Mouse (Mus musculus) hindbrain, embryonic 13.5 days (tissue): Measurements from ENCODE around the gene Pithd1. TPM values are rescaled to one million over a fixed set of nuclear protein-coding genes. Genes with fewer than 3 reads are reported as not detected.

Source experiments
- ATAC-seq: fragments of 200-750 bp; cut with Nextera tagmentation; 2 replicates; pipeline ENCODE4 v1.8.0; 2017; ENCODE audit warnings: moderate TSS enrichment; ENCODE audit not compliant: low FRiP score
- H3K27ac ChIP-seq: fragments of 300-500 bp; sonication (generic); 2 replicates; pipeline ENCODE4 v1.5.1; 2015; ENCODE audit warnings: inconsistent platforms, mild to moderate bottlenecking, moderate library complexity
- H3K27me3 ChIP-seq: fragments of 300-500 bp; sonication (generic); 2 replicates; pipeline ENCODE4 v1.6.1; 2015; ENCODE audit warnings: mild to moderate bottlenecking, inconsistent platforms
- H3K36me3 ChIP-seq: fragments of 300-500 bp; sonication (generic); 2 replicates; pipeline ENCODE4 v1.6.1; 2015; ENCODE audit warnings: mild to moderate bottlenecking, inconsistent platforms
- H3K4me1 ChIP-seq: fragments of 300-500 bp; sonication (generic); replicated peaks from 2 replicates; pipeline ENCODE4 v1.6.1; 2015; ENCODE audit warnings: inconsistent platforms
- H3K4me2 ChIP-seq: fragments of 300-500 bp; sonication (generic); 2 replicates; pipeline ENCODE4 v1.6.1; 2015; ENCODE audit warnings: inconsistent platforms, mild to moderate bottlenecking, moderate library complexity
- H3K4me3 ChIP-seq: fragments of 300-500 bp; sonication (generic); 2 replicates; pipeline ENCODE4 v1.5.1; 2015; ENCODE audit warnings: mild to moderate bottlenecking, inconsistent platforms
- H3K9ac ChIP-seq: fragments of 300-500 bp; sonication (generic); 2 replicates; pipeline ENCODE4 v1.6.1; 2015; ENCODE audit warnings: mild to moderate bottlenecking, inconsistent platforms
- H3K9me3 ChIP-seq: fragments of 300-500 bp; sonication (generic); 2 replicates; pipeline ENCODE4 v1.6.1; 2016; ENCODE audit warnings: inconsistent platforms
- WGBS: fragments of 180-500 bp; shearing (Covaris S2); methylation state at CpG from one replicate; pipeline ENCODE4 v1.1.7; 2015; 5-methylcytosine and 5-hydroxymethylcytosine counted together
- polyA plus RNA-seq: library from polyadenylated mRNA; unstranded; fragments of >200 nt; fragmentation: Nextera tagmentation; extraction: Ambion mirVana; gene quantifications from 2 replicates; pipeline ENCODE4 v1.2.1, GENCODE M21; 2015

Pithd1 gene
- polyA plus RNA-seq, 1 experiment from 2014 or later: 58.3 TPM

GRCm38 (mm10) chr4:135934708-135935500 lies 52.2 kb downstream of the Pithd1 start:
- H3K36me3 ChIP-seq: peaks cover 86% of the 10 kb centered on the region
- no peak for ATAC-seq
- no peaks in the 10 kb centered on the region for H3K4me1 ChIP-seq
- H3K4me2 ChIP-seq: no peak overlapping the region
- H3K27me3 ChIP-seq: no peaks in the 10 kb centered on the region
- no peaks in the 10 kb centered on the region for H3K9me3 ChIP-seq
- no peak overlapping the region; the same call in 1 of the 2 replicates for H3K9ac ChIP-seq
- no peak overlapping the region for H3K27ac ChIP-seq
- WGBS: 47% methylated on average over 12 of the region's 12 CpGs
- H3K4me3 ChIP-seq: no peak overlapping the region

- Histone ChIP-seq H3K9ac (no peak overlapping the region), H3K4me3 (no peak overlapping the region), H3K27me3 (no peaks in the 10 kb centered on the region), H3K4me2 (no peak overlapping the region), H3K9me3 (no peaks in the 10 kb centered on the region), H3K27ac (no peak overlapping the region), H3K36me3 (peaks cover 59% of the 10 kb centered on the region), H3K4me1 (no peaks in the 10 kb centered on the region)
- 74% methylated on average over 5 of the region's 5 CpGs for WGBS
- no peak for ATAC-seq
These were observed 55.2 kb downstream of the Pithd1 start for GRCm38 (mm10) chr4:135931832-135932231.

- no peaks in the 10 kb centered on the region for H3K9me3 ChIP-seq
- no peak for ATAC-seq
- 95% methylated on average over 8 of the region's 8 CpGs for WGBS
- no peaks in the 10 kb centered on the region for H3K4me1 ChIP-seq
- H3K27me3 ChIP-seq: no peaks in the 10 kb centered on the region
- H3K27ac ChIP-seq: no peak overlapping the region
- H3K4me2 ChIP-seq: no peak overlapping the region
- H3K36me3 ChIP-seq: peaks cover 61% of the 10 kb centered on the region
- H3K9ac ChIP-seq: no peak overlapping the region
- H3K4me3 ChIP-seq: no peak overlapping the region
These were observed 56.8 kb downstream of the Pithd1 start for GRCm38 (mm10) chr4:135930239-135930638.

GRCm38 (mm10) chr4:135929828-135930227 lies 57.2 kb downstream of the Pithd1 start:
- H3K4me2 ChIP-seq: no peak overlapping the region
- H3K27ac ChIP-seq: no peak overlapping the region
- no peak for ATAC-seq
- no peaks in the 10 kb centered on the region for H3K9me3 ChIP-seq
- WGBS: 93% methylated on average over 9 of the region's 9 CpGs
- H3K4me1 ChIP-seq: no peaks in the 10 kb centered on the region
- H3K9ac ChIP-seq: no peak overlapping the region
- H3K36me3 ChIP-seq: peaks cover 58% of the 10 kb centered on the region
- no peak overlapping the region for H3K4me3 ChIP-seq
- H3K27me3 ChIP-seq: no peaks in the 10 kb centered on the region

- 86% methylated on average over 5 of the region's 5 CpGs for WGBS
- no peak overlapping the region for H3K4me3 ChIP-seq
- peaks cover 58% of the 10 kb centered on the region for H3K36me3 ChIP-seq
These were observed 57.7 kb downstream of the Pithd1 start for GRCm38 (mm10) chr4:135929405-135929804.

GRCm38 (mm10) chr4:135928376-135928775 lies 58.7 kb downstream of the Pithd1 start:
- H3K36me3 ChIP-seq: peaks cover 56% of the 10 kb centered on the region
- H3K9me3 ChIP-seq: no peaks in the 10 kb centered on the region
- 82% methylated on average over 9 of the region's 9 CpGs for WGBS
- H3K27me3 ChIP-seq: no peaks in the 10 kb centered on the region
- H3K4me3 ChIP-seq: no peak overlapping the region
- H3K9ac ChIP-seq: no peak overlapping the region
- ATAC-seq: no peak
- no peak overlapping the region for H3K4me2 ChIP-seq
- H3K4me1 ChIP-seq: no peaks in the 10 kb centered on the region
- H3K27ac ChIP-seq: no peak overlapping the region

More at GRCm38 (mm10) chr4:135929405-135929804, 57.7 kb downstream of the Pithd1 start:
- H3K4me2 ChIP-seq: no peak overlapping the region
- no peak for ATAC-seq
- H3K9me3 ChIP-seq: no peaks in the 10 kb centered on the region
- no peak overlapping the region for H3K9ac ChIP-seq
- H3K27me3 ChIP-seq: no peaks in the 10 kb centered on the region
- no peaks in the 10 kb centered on the region for H3K4me1 ChIP-seq
- no peak overlapping the region for H3K27ac ChIP-seq

- peaks cover 48% of the 10 kb centered on the region for H3K36me3 ChIP-seq
- no peaks in the 10 kb centered on the region for H3K27me3 ChIP-seq
- no peak for ATAC-seq
- H3K9ac ChIP-seq: no peak overlapping the region
- 93% methylated on average over 3 of the region's 3 CpGs for WGBS
- H3K9me3 ChIP-seq: no peaks in the 10 kb centered on the region
- no peak overlapping the region for H3K27ac ChIP-seq
- no peak overlapping the region for H3K4me2 ChIP-seq
- peaks cover 14% of the 10 kb centered on the region for H3K4me1 ChIP-seq
- no peak overlapping the region for H3K4me3 ChIP-seq
These were observed 60.2 kb downstream of the Pithd1 start for GRCm38 (mm10) chr4:135926861-135927260.

- 90% methylated on average over 10 of the region's 10 CpGs for WGBS
- peaks cover 44% of the 10 kb centered on the region for H3K36me3 ChIP-seq
- H3K9ac ChIP-seq: no peak overlapping the region
- no peak overlapping the region for H3K27ac ChIP-seq
- ATAC-seq: no peak
- peaks cover 20% of the 10 kb centered on the region for H3K4me1 ChIP-seq
- H3K9me3 ChIP-seq: no peaks in the 10 kb centered on the region
- no peaks in the 10 kb centered on the region for H3K27me3 ChIP-seq
- no peak overlapping the region for H3K4me3 ChIP-seq
- no peak overlapping the region for H3K4me2 ChIP-seq
These were observed 60.8 kb downstream of the Pithd1 start for GRCm38 (mm10) chr4:135926195-135926808.

Other genes starting within 250 kb of the Pithd1 start
- gene Myom3, start 227.5 kb downstream of the Pithd1 start, polyA plus RNA-seq: 0.12 and 0.13 TPM in 2 replicates
- gene Srsf10, start 131.5 kb downstream of the Pithd1 start, polyA plus RNA-seq: 228 and 241 TPM in 2 replicates
- 109 and 112 TPM in 2 replicates for gene Pnrc2, start 113.4 kb downstream of the Pithd1 start, polyA plus RNA-seq
- 0.13 and 0.17 TPM in 2 replicates for gene Cnr2, start 91.9 kb downstream of the Pithd1 start, polyA plus RNA-seq
- 55.8 and 60.9 TPM in 2 replicates for gene Fuca1, start 66.5 kb downstream of the Pithd1 start, polyA plus RNA-seq
- 52.9 and 56.5 TPM in 2 replicates for gene Hmgcl, start 40.8 kb downstream of the Pithd1 start, polyA plus RNA-seq
- 39.5 and 41.2 TPM in 2 replicates for gene Gale, start 23.5 kb downstream of the Pithd1 start, polyA plus RNA-seq
- gene Lypla2, start 14.6 kb downstream of the Pithd1 start, polyA plus RNA-seq: 209 and 211 TPM in 2 replicates
- 27.7 and 28.6 TPM in 2 replicates for gene Eloa, start 34.5 kb upstream of the Pithd1 start, polyA plus RNA-seq
- 329 and 334 TPM in 2 replicates for gene Rpl11, start 66.2 kb upstream of the Pithd1 start, polyA plus RNA-seq
- gene Id3, start 156.2 kb upstream of the Pithd1 start, polyA plus RNA-seq: 234 and 269 TPM in 2 replicates
- 2.7 and 3.2 TPM in 2 replicates for gene E2f2, start 185.1 kb upstream of the Pithd1 start, polyA plus RNA-seq
- 5.8 and 6.3 TPM in 2 replicates for gene Asap3, start 219.1 kb upstream of the Pithd1 start, polyA plus RNA-seq